Comparison of ENCODE assay signal across 9 mouse cellular contexts in the genomic region with DNA sequence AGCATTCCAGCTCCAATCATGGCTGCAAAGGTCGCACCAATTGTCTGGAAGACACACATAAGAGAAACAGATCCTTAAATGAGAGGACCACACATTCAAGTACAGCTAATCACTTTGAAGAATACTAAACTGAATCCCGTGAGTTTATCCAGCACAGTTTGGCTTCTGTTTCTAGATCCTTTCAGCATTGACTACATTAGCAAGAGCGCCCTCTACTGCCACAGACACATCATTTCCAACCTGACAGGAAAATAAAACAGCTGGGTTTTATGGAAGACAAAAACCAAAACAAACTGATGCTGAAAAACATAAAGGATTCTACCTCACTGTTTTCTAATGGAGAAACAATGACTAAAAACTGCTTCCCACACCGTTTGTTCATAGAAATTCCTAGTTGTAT. TPM values are rescaled to one million over a fixed set of nuclear protein-coding genes. Genes with fewer than 3 reads are reported as not detected.
A peak's percentile ranks its signal among the peaks of the same experiment; 100 is the strongest.
DNase-seq lines count a peak whose midpoint lies in the region; ATAC-seq lines count a peak whose summit lies in the region.
"Had no signal": no experiment of that assay in that cellular context is flagged by ENCODE, and none has a peak within 500 bp of the region (broad histone marks: within the 10 kb centered on the region; RNA-seq: fewer than 3 reads in every experiment).

No protein-coding gene starts in this region.

- H3K9me3 ChIP-seq in hindbrain, embryonic 11.5 days (ENCODE audit: control insufficient read depth, low read length): no peaks in the 10 kb centered on the region
- H3K9me3 ChIP-seq in hindbrain, embryonic 13.5 days: no peaks in the 10 kb centered on the region
- H3K9me3 ChIP-seq: embryonic facial prominence, embryonic 12.5 days had no signal

- H3K9ac ChIP-seq in hindbrain, embryonic 11.5 days (ENCODE audit: low read depth, low read length): no peak overlapping the region
- no peak overlapping the region for H3K9ac ChIP-seq in hindbrain, embryonic 13.5 days
- H3K9ac ChIP-seq: embryonic facial prominence, embryonic 12.5 days had no signal

- H3K36me3 ChIP-seq in hindbrain, embryonic 11.5 days (ENCODE audit: control insufficient read depth, insufficient read depth, low read length): 0 out of 2 replicates have a peak, but pooled peaks cover 2% of the 10 kb centered on the region
- H3K36me3 ChIP-seq in hindbrain, embryonic 13.5 days: peaks cover 83% of the 10 kb centered on the region

- no peak for ATAC-seq in hindbrain, embryonic 11.5 days (ENCODE audit: low FRiP score)
- no peak for ATAC-seq in hindbrain, embryonic 13.5 days (ENCODE audit: low FRiP score)

- H3K4me2 ChIP-seq in hindbrain, embryonic 11.5 days (replicated peaks; ENCODE audit: low read depth, low read length): no peak overlapping the region
- no peak overlapping the region for H3K4me2 ChIP-seq in hindbrain, embryonic 13.5 days
- H3K4me2 ChIP-seq: embryonic facial prominence, embryonic 12.5 days had no signal

- H3K4me1 ChIP-seq in hindbrain, embryonic 11.5 days (replicated peaks; ENCODE audit: control insufficient read depth, insufficient read depth, low read length): no peaks in the 10 kb centered on the region
- no peaks in the 10 kb centered on the region for H3K4me1 ChIP-seq in hindbrain, embryonic 13.5 days (replicated peaks)
- H3K4me1 ChIP-seq: embryonic facial prominence, embryonic 12.5 days had no signal

- H3K27me3 ChIP-seq in hindbrain, embryonic 11.5 days (ENCODE audit: control insufficient read depth, insufficient read depth, low read length): no peaks in the 10 kb centered on the region
- H3K27me3 ChIP-seq in hindbrain, embryonic 13.5 days: no peaks in the 10 kb centered on the region
- H3K27me3 ChIP-seq: embryonic facial prominence, embryonic 12.5 days had no signal

- 53% methylated on average over 4 of the region's 4 CpGs for WGBS in hindbrain, embryonic 11.5 days
- WGBS in hindbrain, embryonic 13.5 days: 55% methylated on average over 4 of the region's 4 CpGs

- H3K27ac ChIP-seq in hindbrain, embryonic 11.5 days (ENCODE audit: low read depth, low read length): no peak overlapping the region
- no peak overlapping the region for H3K27ac ChIP-seq in hindbrain, embryonic 13.5 days
- H3K27ac ChIP-seq: embryonic facial prominence, embryonic 12.5 days had no signal

- no peak overlapping the region for H3K4me3 ChIP-seq in hindbrain, embryonic 11.5 days (ENCODE audit: low read depth, low read length)
- H3K4me3 ChIP-seq in hindbrain, embryonic 13.5 days: no peak overlapping the region
- H3K4me3 ChIP-seq: embryonic facial prominence, embryonic 12.5 days had no signal

- peak; percentile 59 for DNase-seq in hindbrain, embryonic 11.5 days (ENCODE audit: low spot score)
- peak; percentile 29 for DNase-seq in urinary bladder, postnatal 25 days (ENCODE audit: low spot score)
- no peak for DNase-seq in urinary bladder, postnatal 4 days (ENCODE audit: low spot score in 2 of 2)
- peak; percentile 38 for DNase-seq in c-Kit-positive CD71-positive TER-119-positive erythroid progenitor cells, embryonic 14.5 days (ENCODE audit: low spot score)
- DNase-seq in kidney, postnatal 36 days: peak; percentile 57 to 74
- peak; percentile 56 to 62 for DNase-seq in right cerebral cortex, postnatal 10 days (ENCODE audit: low spot score in 2 of 2)
- no peak for DNase-seq in frontal cortex, postnatal 10 days (ENCODE audit: low spot score in 2 of 2)

RNA-seq across cellular contexts. Expression of gene Ghitm, which starts 7.4 kb away (rescaled TPM):
- 189 and 215 TPM in 2 replicates for polyA plus RNA-seq in hindbrain, embryonic 11.5 days (2014; fragmentation: Nextera tagmentation; extraction: Ambion mirVana)
- polyA plus RNA-seq in hindbrain, embryonic 13.5 days (2015; fragmentation: Nextera tagmentation; extraction: Ambion mirVana): 196 and 199 TPM in 2 replicates

RNA-seq across cellular contexts. Expression of gene 2610528A11Rik, which starts 13.8 kb away (rescaled TPM):
- 0.34 and 0.38 TPM in 2 replicates for polyA plus RNA-seq in hindbrain, embryonic 11.5 days (2014; fragmentation: Nextera tagmentation; extraction: Ambion mirVana)
- 0.47 TPM in 1 of 2 replicates, not detected in the other for polyA plus RNA-seq in hindbrain, embryonic 13.5 days (2015; fragmentation: Nextera tagmentation; extraction: Ambion mirVana)

RNA-seq across cellular contexts. Expression of gene Cdhr1, which starts 29.5 kb away (rescaled TPM):
- polyA plus RNA-seq in hindbrain, embryonic 11.5 days (2014; fragmentation: Nextera tagmentation; extraction: Ambion mirVana): 1.2 and 2.3 TPM in 2 replicates
- 2.0 and 3.1 TPM in 2 replicates for polyA plus RNA-seq in hindbrain, embryonic 13.5 days (2015; fragmentation: Nextera tagmentation; extraction: Ambion mirVana)

RNA-seq across cellular contexts. Expression of gene Lrit2, which starts 59.9 kb away (rescaled TPM):
- not detected in 2 replicates for polyA plus RNA-seq in hindbrain, embryonic 11.5 days (2014; fragmentation: Nextera tagmentation; extraction: Ambion mirVana)
- polyA plus RNA-seq in hindbrain, embryonic 13.5 days (2015; fragmentation: Nextera tagmentation; extraction: Ambion mirVana): not detected in 2 replicates
- polyA plus RNA-seq: embryonic facial prominence, embryonic 12.5 days had no signal

Comparison
In these comparisons a context has a peak if more than half of its experiments do, and no peak if none do; other contexts are left out.
1. DNase-seq: peak in hindbrain, embryonic 11.5 days (single experiment), urinary bladder, postnatal 25 days (single experiment), c-Kit-positive CD71-positive TER-119-positive erythroid progenitor cells, embryonic 14.5 days (single experiment), kidney, postnatal 36 days (2 of 2) and right cerebral cortex, postnatal 10 days (2 of 2); none in urinary bladder, postnatal 4 days (0 of 2) and frontal cortex, postnatal 10 days (0 of 2).